Mouse (Mus musculus) hindbrain, embryonic 16.5 days (tissue): ENCODE data around the gene Metap1d. TPM values are rescaled to one million over a fixed set of nuclear protein-coding genes. Genes with fewer than 3 reads are reported as not detected.

Source experiments
- polyA plus RNA-seq: library from polyadenylated mRNA; unstranded; fragments of >200 nt; fragmentation: Nextera tagmentation; extraction: Ambion mirVana; gene quantifications from 2 replicates; pipeline ENCODE4 v1.2.1, GENCODE M21; 2015

Metap1d gene
- polyA plus RNA-seq, 1 experiment from 2014 or later: 31.7 TPM

Other genes starting within 250 kb of the Metap1d start
- 145 and 167 TPM in 2 replicates for gene Dync1i2, start 241.6 kb upstream of the Metap1d start, polyA plus RNA-seq
- gene Slc25a12, start 85.5 kb upstream of the Metap1d start, polyA plus RNA-seq: 125 and 129 TPM in 2 replicates
- 52.2 and 54.8 TPM in 2 replicates for gene Hat1, start 64.3 kb upstream of the Metap1d start, polyA plus RNA-seq
- 0.09 and 9.5 TPM in 2 replicates for gene Dlx1, start 74.8 kb downstream of the Metap1d start, polyA plus RNA-seq
- 0.20 and 2.0 TPM in 2 replicates for gene Dlx2, start 93.5 kb downstream of the Metap1d start, polyA plus RNA-seq